Mouse (Mus musculus) heart, adult 18-20 months (tissue): ENCODE results near the gene Acoxl. TPM values are rescaled to one million over a fixed set of nuclear protein-coding genes. Genes with fewer than 3 reads are reported as not detected.

Source experiments
- DNase-seq, 2 experiments: peaks; one replicate each; pipeline ENCODE4 v3.0.0; 2021 to 2022; ENCODE audit warnings: mixed read lengths in 1 of 2
- total RNA-seq, 2 experiments: library from RNA; stranded (reverse); gene quantifications; 2 replicates each; pipeline ENCODE4 v1.2.3; 2021

Acoxl gene
- total RNA-seq, 2 experiments from 2014 or later, result not detected

GRCm38 (mm10) chr2:128145433-128145832 is 306.8 kb downstream of the Acoxl start:
- no peak for DNase-seq

GRCm38 (mm10) chr2:128149596-128149995 is 310.9 kb downstream of the Acoxl start:
- no peak for DNase-seq

GRCm38 (mm10) chr2:128152211-128152610 is 313.5 kb downstream of the Acoxl start:
- DNase-seq, result no peak

- DNase-seq, result no peak
These were observed 314.3 kb downstream of the Acoxl start for GRCm38 (mm10) chr2:128152845-128153550.

GRCm38 (mm10) chr2:128153551-128153910 is 314.9 kb downstream of the Acoxl start:
- no peak for DNase-seq

- DNase-seq, result no peak
These were observed 316.9 kb downstream of the Acoxl start for GRCm38 (mm10) chr2:128155412-128156066.

- DNase-seq, result no peak
These were observed 317.4 kb downstream of the Acoxl start for GRCm38 (mm10) chr2:128156067-128156462.

GRCm38 (mm10) chr2:128156557-128157412 is 318.1 kb downstream of the Acoxl start:
- DNase-seq, result no peak

GRCm38 (mm10) chr2:128158734-128159410 is 320.2 kb downstream of the Acoxl start:
- DNase-seq, result no peak

GRCm38 (mm10) chr2:128159619-128160125 is 321.0 kb downstream of the Acoxl start:
- DNase-seq, result no peak

- DNase-seq, result no peak
These were observed 324.5 kb downstream of the Acoxl start for GRCm38 (mm10) chr2:128163177-128163576.

GRCm38 (mm10) chr2:128166623-128167423 is 328.1 kb downstream of the Acoxl start:
- DNase-seq, result peak in 1 of 2 experiments; percentile 40

- no peak for DNase-seq
These were observed 329.3 kb downstream of the Acoxl start for GRCm38 (mm10) chr2:128167930-128168329.

GRCm38 (mm10) chr2:128169486-128169885 is 330.8 kb downstream of the Acoxl start:
- no peak for DNase-seq

- no peak for DNase-seq
These were observed 331.3 kb downstream of the Acoxl start for GRCm38 (mm10) chr2:128169972-128170371.

- DNase-seq, result no peak
These were observed 331.9 kb downstream of the Acoxl start for GRCm38 (mm10) chr2:128170614-128171013.

- DNase-seq, result peak; percentile 62 to 68
These were observed 333.6 kb downstream of the Acoxl start for GRCm38 (mm10) chr2:128172266-128172665.
